Mouse (Mus musculus): Measurements from ENCODE around the gene Spns2. TPM values are rescaled to one million over a fixed set of nuclear protein-coding genes. Genes with fewer than 3 reads are reported as not detected.

Gene Spns2
- total RNA-seq, 2 experiments from 2014 or later: 21.3 to 25.1 TPM

Other genes starting within 250 kb of the Spns2 start
- not detected for gene Slc13a5, start 222.7 kb downstream of the Spns2 start, total RNA-seq (2021)
- gene Xaf1, start 188.3 kb downstream of the Spns2 start, total RNA-seq (2021): 1 to 10 TPM; 3.5 to 6.9 TPM
- not detected for gene Fbxo39, start 175.5 kb downstream of the Spns2 start, total RNA-seq (2021)
- gene Tekt1, start 127.5 kb downstream of the Spns2 start, total RNA-seq (2021): 1 to 10 TPM in 1 of 2 experiments, under 1 TPM in 1; 0.92 to 1.1 TPM
- gene Smtnl2, start 78.2 kb downstream of the Spns2 start, total RNA-seq (2021): 100 to 1,000 TPM; 206 to 299 TPM
- gene Ggt6, start 54.4 kb downstream of the Spns2 start, total RNA-seq (2021): 1 to 10 TPM in 1 of 2 experiments, under 1 TPM in 1; 0.28 to 1.0 TPM
- gene Mybbp1a, start 48.5 kb downstream of the Spns2 start, total RNA-seq (2021): 10 to 100 TPM; 48.6 to 58.9 TPM
- gene Spns3, start 60.6 kb upstream of the Spns2 start, total RNA-seq (2021): under 1 TPM; 0.10 to 0.12 TPM
- gene Ube2g1, start 117.4 kb upstream of the Spns2 start, total RNA-seq (2021): 10 to 100 TPM; 81.2 to 85.0 TPM
- gene Ankfy1, start 200.1 kb upstream of the Spns2 start, total RNA-seq (2021): 1 to 10 TPM; 7.3 to 8.1 TPM

Measured in gastrocnemius, postnatal 36 days (tissue).